11 mouse cellular contexts compared by ENCODE assay signal in genomic region chr11:119939711-119940106, GRCm38 (mm10). TPM values are rescaled to one million over a fixed set of nuclear protein-coding genes. Genes with fewer than 3 reads are reported as not detected.
DNase-seq lines count a peak whose midpoint lies in the region; ATAC-seq and TF ChIP-seq lines count a peak whose summit lies in the region.
"Had no signal": no experiment of that assay in that cellular context is flagged by ENCODE, and none has a peak within 500 bp of the region (broad histone marks: within the 10 kb centered on the region; RNA-seq: fewer than 3 reads in every experiment).

No protein-coding gene starts in this region.

- no peaks in the 10 kb centered on the region for H3K9me3 ChIP-seq in stomach, embryonic 14.5 days (ENCODE audit: control insufficient read depth, low read depth, low read length)
- H3K9me3 ChIP-seq in stomach, postnatal 0 days (ENCODE audit: control insufficient read depth, low read length): no peaks in the 10 kb centered on the region
- no peaks in the 10 kb centered on the region for H3K9me3 ChIP-seq in limb, embryonic 10.5 days (replicated peaks)
- H3K9me3 ChIP-seq in stomach, embryonic 16.5 days (replicated peaks; ENCODE audit: control insufficient read depth, low read length): no peaks in the 10 kb centered on the region
- H3K9me3 ChIP-seq: midbrain, embryonic 12.5 days had no signal

- H3K36me3 ChIP-seq in stomach, embryonic 14.5 days (ENCODE audit: control insufficient read depth, insufficient read depth, low read length): no peaks in the 10 kb centered on the region
- H3K36me3 ChIP-seq in stomach, postnatal 0 days (ENCODE audit: control insufficient read depth, insufficient read depth, low read length): no peaks in the 10 kb centered on the region
- H3K36me3 ChIP-seq in limb, embryonic 10.5 days: no peaks in the 10 kb centered on the region
- no peaks in the 10 kb centered on the region for H3K36me3 ChIP-seq in stomach, embryonic 16.5 days (ENCODE audit: control insufficient read depth, insufficient read depth, low read length)
- H3K36me3 ChIP-seq: midbrain, embryonic 12.5 days had no signal

- H3K4me3 ChIP-seq in stomach, embryonic 14.5 days (ENCODE audit: low read depth, low read length): no peak overlapping the region
- H3K4me3 ChIP-seq in stomach, postnatal 0 days (ENCODE audit: low read depth, low read length): no peak overlapping the region
- H3K4me3 ChIP-seq in limb, embryonic 10.5 days: 0 out of 2 replicates have a peak overlapping the region, but pooled peaks have one; percentile 6
- H3K4me3 ChIP-seq in stomach, embryonic 16.5 days (replicated peaks; ENCODE audit: low read length): no peak overlapping the region
- H3K4me3 ChIP-seq: midbrain, embryonic 12.5 days had no signal

- H3K27ac ChIP-seq in stomach, embryonic 14.5 days (ENCODE audit: low read length): peak overlapping the region; percentile 58; the same call in 1 of the 2 replicates
- H3K27ac ChIP-seq in stomach, postnatal 0 days (replicated peaks): no peak overlapping the region
- peak overlapping the region; percentile 15; the same call in 1 of the 2 replicates for H3K27ac ChIP-seq in limb, embryonic 10.5 days
- peak overlapping the region; percentile 94 for H3K27ac ChIP-seq in stomach, embryonic 16.5 days (ENCODE audit: low read length)
- H3K27ac ChIP-seq: midbrain, embryonic 12.5 days had no signal

- peak; percentile 71 for DNase-seq in kidney, adult 9 months
- no peak for DNase-seq in kidney, adult 18-20 months
- DNase-seq in stomach, postnatal 0 days (ENCODE audit: low spot score): no peak
- DNase-seq in limb, embryonic 10.5 days (ENCODE audit: low spot score): no peak
- DNase-seq in heart, postnatal 25 days (ENCODE audit: low spot score): no peak
- DNase-seq: heart, adult 18-20 months had no signal

- no peaks in the 10 kb centered on the region for H3K27me3 ChIP-seq in stomach, embryonic 14.5 days (ENCODE audit: control insufficient read depth, insufficient read depth, low read length)
- no peaks in the 10 kb centered on the region for H3K27me3 ChIP-seq in stomach, postnatal 0 days (ENCODE audit: control insufficient read depth, insufficient read depth, low read length)
- H3K27me3 ChIP-seq in limb, embryonic 10.5 days (ENCODE audit: low read depth, poor library complexity, severe bottlenecking): peaks cover 49% of the 10 kb centered on the region
- no peaks in the 10 kb centered on the region for H3K27me3 ChIP-seq in stomach, embryonic 16.5 days (ENCODE audit: control insufficient read depth, insufficient read depth, low read length)

- no peak for ATAC-seq in stomach, embryonic 14.5 days (ENCODE audit: insufficient number of reproducible peaks, insufficient read depth, low FRiP score, low read depth)
- ATAC-seq in stomach, postnatal 0 days (ENCODE audit: low FRiP score, low TSS enrichment): no peak
- no peak for ATAC-seq in stomach, embryonic 16.5 days (ENCODE audit: insufficient read depth, low FRiP score)
- ATAC-seq in activated CD4-positive, CD25-positive, alpha-beta regulatory T cell, adult 4 months: no peak
- ATAC-seq: CD4-positive, CD25-positive, alpha-beta regulatory T cell, adult 4 months had no signal

- no peak overlapping the region for H3K4me2 ChIP-seq in stomach, embryonic 14.5 days (replicated peaks; ENCODE audit: low read depth, low read length)
- no peak overlapping the region for H3K4me2 ChIP-seq in stomach, postnatal 0 days (replicated peaks; ENCODE audit: low read depth)
- H3K4me2 ChIP-seq in stomach, embryonic 16.5 days (ENCODE audit: low read depth, low read length): no peak overlapping the region
- H3K4me2 ChIP-seq: midbrain, embryonic 12.5 days had no signal

- TF ChIP-seq CTCF in stomach, postnatal 0 days (IDR thresholded peaks at IDR 0.05; ENCODE audit: low read depth): no peak

- WGBS in stomach, embryonic 14.5 days: 67% methylated on average over 4 of the region's 4 CpGs
- WGBS in stomach, postnatal 0 days: 74% methylated on average over 4 of the region's 4 CpGs
- 60% methylated on average over 4 of the region's 4 CpGs for WGBS in limb, embryonic 10.5 days
- 60% methylated on average over 4 of the region's 4 CpGs for WGBS in stomach, embryonic 16.5 days

- TF ChIP-seq EP300 in stomach, postnatal 0 days (optimal IDR thresholded peaks at IDR 0.05): no peak

- intact Hi-C loops in heart, postnatal 25 days (cut with DNase I): loop anchor here (10.0 kb wide), 1 partner anchor 145 kb away; the partner anchor contains the start of gene Cep131

- H3K4me1 ChIP-seq in stomach, embryonic 14.5 days (ENCODE audit: control insufficient read depth, insufficient read depth, low read length): peaks cover 68% of the 10 kb centered on the region
- H3K4me1 ChIP-seq in stomach, postnatal 0 days (replicated peaks; ENCODE audit: control insufficient read depth, insufficient read depth): peaks cover 24% of the 10 kb centered on the region
- peaks cover 90% of the 10 kb centered on the region for H3K4me1 ChIP-seq in limb, embryonic 10.5 days
- peaks cover 66% of the 10 kb centered on the region for H3K4me1 ChIP-seq in stomach, embryonic 16.5 days (ENCODE audit: control insufficient read depth, insufficient read depth, low read length)

- H3K9ac ChIP-seq in stomach, embryonic 14.5 days (replicated peaks; ENCODE audit: low read depth, low read length): no peak overlapping the region
- no peak overlapping the region for H3K9ac ChIP-seq in stomach, postnatal 0 days (ENCODE audit: low read length)
- H3K9ac ChIP-seq in stomach, embryonic 16.5 days (ENCODE audit: low read length): 0 out of 2 replicates have a peak overlapping the region, but pooled peaks have one; percentile 24

RNA-seq across cellular contexts. Expression of gene Baiap2, which starts 2.9 kb away (rescaled TPM):
- polyA plus RNA-seq in stomach, embryonic 14.5 days (2014; fragmentation: Nextera tagmentation; extraction: Ambion mirVana): 27.6 and 28.0 TPM in 2 replicates
- 35.1 and 39.2 TPM in 2 replicates for polyA plus RNA-seq in stomach, postnatal 0 days (2015; fragmentation: Nextera tagmentation; extraction: Ambion mirVana)
- 13.3 and 13.8 TPM in 2 replicates for polyA plus RNA-seq in limb, embryonic 10.5 days (2016; fragmentation: Nextera tagmentation; extraction: Ambion mirVana)
- 41.4 and 52.6 TPM in 2 replicates for polyA plus RNA-seq in stomach, embryonic 16.5 days (2015; fragmentation: Nextera tagmentation; extraction: Ambion mirVana)
- total RNA-seq in heart, postnatal 25 days (2021): 1 to 10 TPM; 7.1 to 8.0 TPM
- polyA plus RNA-seq in activated CD4-positive, CD25-positive, alpha-beta regulatory T cell, adult 4 months (2017; shearing (Covaris generic)): 10 to 100 TPM in 1 of 2 experiments, 1 to 10 TPM in 1; 6.9 to 12.0 TPM

RNA-seq across cellular contexts. Expression of gene Chmp6, which starts 26.5 kb away (rescaled TPM):
- 85.9 and 89.5 TPM in 2 replicates for polyA plus RNA-seq in stomach, embryonic 14.5 days (2014; fragmentation: Nextera tagmentation; extraction: Ambion mirVana)
- polyA plus RNA-seq in stomach, postnatal 0 days (2015; fragmentation: Nextera tagmentation; extraction: Ambion mirVana): 84.5 and 85.3 TPM in 2 replicates
- 123 and 127 TPM in 2 replicates for polyA plus RNA-seq in limb, embryonic 10.5 days (2016; fragmentation: Nextera tagmentation; extraction: Ambion mirVana)
- 80.1 and 82.0 TPM in 2 replicates for polyA plus RNA-seq in stomach, embryonic 16.5 days (2015; fragmentation: Nextera tagmentation; extraction: Ambion mirVana)
- 10 to 100 TPM; 29.5 to 30.4 TPM for total RNA-seq in heart, postnatal 25 days (2021)
- 10 to 100 TPM; 46.6 to 52.0 TPM for polyA plus RNA-seq in activated CD4-positive, CD25-positive, alpha-beta regulatory T cell, adult 4 months (2017; shearing (Covaris generic))
